Mouse (Mus musculus) liver, embryonic 14.5 days (tissue): ENCODE data around the gene Fshr.

Experiments used
- CTCF ChIP-seq: IDR thresholded peaks from 2 replicates; pipeline ENCODE4 v1.5.1; 2016; ENCODE audit warnings: antibody characterized with exemption, low read depth, control low read depth
- EP300 ChIP-seq: IDR thresholded peaks from 2 replicates; pipeline ENCODE4 v1.6.1; 2016; ENCODE audit warnings: antibody characterized with exemption, low read depth

DNA sequence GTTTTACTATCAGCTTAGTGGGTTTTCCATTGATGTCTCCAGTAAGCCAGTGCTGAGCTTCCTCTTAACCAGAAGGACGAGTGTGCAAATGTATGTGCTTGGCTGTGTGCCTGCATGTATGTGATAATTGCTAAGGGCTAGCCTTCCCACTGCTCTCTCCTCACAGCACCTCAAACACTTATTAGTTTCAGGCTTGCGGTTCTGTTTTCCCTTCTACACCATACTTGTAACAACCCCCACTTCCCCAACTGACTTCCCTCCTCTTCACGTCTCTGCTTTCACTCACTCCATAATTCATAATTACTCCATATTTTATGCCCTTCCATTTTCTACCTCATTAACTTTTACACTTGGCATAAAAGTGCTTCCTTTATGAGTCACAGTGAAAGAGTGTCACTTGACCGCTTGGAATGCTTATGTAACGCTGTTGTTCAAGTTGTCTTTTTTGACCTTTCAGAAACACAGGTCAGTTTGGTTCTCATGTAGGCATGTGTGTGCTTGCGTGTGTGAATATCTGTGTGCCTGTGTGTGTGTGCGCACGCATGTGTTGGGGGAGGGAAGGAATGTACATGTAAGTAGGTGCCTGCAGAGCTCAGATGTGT is 138.0 kb downstream of the Fshr start:
- TF ChIP-seq CTCF (no peak), EP300 (no peak)
